Mouse (Mus musculus) embryonic fibroblast, embryonic 13.5 days (primary cell): ENCODE measurements around the gene Otud7b. TPM values are rescaled to one million over a fixed set of nuclear protein-coding genes. Genes with fewer than 3 reads are reported as not detected.

ENCODE experiments used
- H3K27ac ChIP-seq: 2 replicates; pipeline ENCODE4 v1.5.1; 2012; ENCODE audit warnings: low read length, control low read depth, inconsistent platforms; ENCODE audit not compliant: insufficient read depth
- H3K4me1 ChIP-seq: 2 replicates; pipeline ENCODE4 v1.6.1; 2011; ENCODE audit warnings: low read length; ENCODE audit not compliant: control insufficient read depth, insufficient read depth
- H3K4me3 ChIP-seq: 2 replicates; pipeline ENCODE4 v1.5.1; 2011; ENCODE audit warnings: mild to moderate bottlenecking, control low read depth, low read length; ENCODE audit not compliant: insufficient read depth
- CTCF ChIP-seq: IDR thresholded peaks from 2 replicates; pipeline ENCODE4 v1.5.1; 2011; ENCODE audit warnings: mild to moderate bottlenecking, control low read depth, low read length, moderate library complexity, borderline replicate concordance; ENCODE audit not compliant: insufficient read depth
- POLR2A ChIP-seq: IDR thresholded peaks from 2 replicates; pipeline ENCODE4 v1.6.1; 2011; ENCODE audit warnings: low read depth, mild to moderate bottlenecking, control low read depth, low read length, moderate library complexity
- polyA plus RNA-seq: library from polyadenylated mRNA; stranded (reverse); fragments of >200 nt; gene quantifications from 2 replicates; pipeline ENCODE4 v1.2.4, GENCODE M21; 2011; ENCODE audit warnings: low read depth; ENCODE audit not compliant: missing spikeins, insufficient read length

The Otud7b gene
- polyA plus RNA-seq, 1 experiment: 26.0 TPM

GRCm38 (mm10) chr3:96098616-96099267, 5.6 kb upstream of the Otud7b start:
- Histone ChIP-seq H3K27ac (no peak overlapping the region), H3K4me1 (peaks cover 14% of the 10 kb centered on the region), H3K4me3 (no peak overlapping the region)
- TF ChIP-seq POLR2A (no peak), CTCF (no peak)

- Histone ChIP-seq H3K4me3 (no peak overlapping the region), H3K27ac (no peak overlapping the region), H3K4me1 (peaks cover 16% of the 10 kb centered on the region)
- TF ChIP-seq CTCF: no peak
- no peak for TF ChIP-seq POLR2A
Measured at GRCm38 (mm10) chr3:96102100-96102872, 2.0 kb upstream of the Otud7b start.

GRCm38 (mm10) chr3:96103901-96104260, 446 bp upstream of the Otud7b start:
- TF ChIP-seq POLR2A: no peak
- no peak for TF ChIP-seq CTCF
- Histone ChIP-seq H3K27ac (peak overlapping the region; percentile 72; the same call in 1 of the 2 replicates), H3K4me1 (peaks cover 8% of the 10 kb centered on the region), H3K4me3 (peak overlapping the region; percentile 61)

GRCm38 (mm10) chr3:96105232-96105747, 963 bp downstream of the Otud7b start:
- H3K4me3 ChIP-seq: peak overlapping the region; percentile 84
- peaks cover 6% of the 10 kb centered on the region; the same call in 1 of the 2 replicates for H3K4me1 ChIP-seq
- TF ChIP-seq POLR2A (no peak), CTCF (no peak)
- H3K27ac ChIP-seq: no peak overlapping the region

GRCm38 (mm10) chr3:96106151-96106550, 1.8 kb downstream of the Otud7b start:
- H3K4me3 ChIP-seq: 0 out of 2 replicates have a peak overlapping the region, but pooled peaks have one; percentile 22
- no peak overlapping the region for H3K27ac ChIP-seq
- H3K4me1 ChIP-seq: peaks cover 6% of the 10 kb centered on the region; the same call in 1 of the 2 replicates
- TF ChIP-seq CTCF (no peak), POLR2A (no peak)

GRCm38 (mm10) chr3:96108315-96108714, 4.0 kb downstream of the Otud7b start:
- TF ChIP-seq CTCF: no peak
- no peak overlapping the region for H3K27ac ChIP-seq
- peaks cover 10% of the 10 kb centered on the region for H3K4me1 ChIP-seq
- H3K4me3 ChIP-seq: no peak overlapping the region

DNA sequence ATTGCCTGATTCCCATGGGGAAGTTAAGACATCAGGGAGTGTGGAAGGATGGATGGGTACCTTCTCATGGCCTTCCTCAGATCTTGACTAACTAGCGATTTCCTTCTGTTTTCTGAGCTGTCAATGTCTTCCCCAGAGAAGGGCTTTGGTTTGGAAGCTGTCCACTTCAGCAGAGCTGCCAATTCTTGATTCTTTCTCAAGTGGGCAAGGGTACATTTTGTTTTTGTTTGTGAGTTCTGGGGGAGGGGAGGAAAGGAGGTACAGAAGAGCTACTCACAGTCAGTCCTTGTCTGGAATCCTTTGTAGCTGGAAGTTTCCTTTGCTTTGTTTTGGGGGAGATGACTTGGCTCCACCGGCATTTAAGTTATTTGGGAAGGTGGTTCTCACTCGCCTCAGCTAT, 8.9 kb downstream of the Otud7b start:
- no peak for TF ChIP-seq POLR2A
- H3K4me3 ChIP-seq: no peak overlapping the region
- peak overlapping the region; percentile 41 for H3K27ac ChIP-seq
- peaks cover 15% of the 10 kb centered on the region for H3K4me1 ChIP-seq

DNA sequence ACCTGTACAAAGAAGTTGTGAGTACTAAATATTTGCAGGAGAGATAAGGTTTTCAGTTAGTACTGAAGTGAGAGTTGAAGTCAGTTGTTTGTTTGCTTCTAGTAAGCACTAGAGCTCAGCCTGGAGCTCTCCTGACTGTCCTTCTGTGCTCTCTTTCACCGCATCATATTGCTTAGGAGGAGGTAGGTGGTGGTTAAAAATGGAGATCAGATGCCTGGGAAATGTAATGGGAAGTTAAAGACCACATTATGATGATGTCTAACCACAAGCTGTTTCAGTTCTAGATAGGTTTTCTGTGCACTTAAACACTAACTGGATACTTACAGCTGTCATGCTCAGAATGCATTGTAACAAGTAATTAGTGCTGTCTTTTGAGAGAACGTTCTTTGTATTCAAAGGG, 13.8 kb downstream of the Otud7b start:
- Histone ChIP-seq H3K4me3 (no peak overlapping the region), H3K4me1 (peaks cover 9% of the 10 kb centered on the region), H3K27ac (no peak overlapping the region)
- no peak for TF ChIP-seq CTCF

DNA sequence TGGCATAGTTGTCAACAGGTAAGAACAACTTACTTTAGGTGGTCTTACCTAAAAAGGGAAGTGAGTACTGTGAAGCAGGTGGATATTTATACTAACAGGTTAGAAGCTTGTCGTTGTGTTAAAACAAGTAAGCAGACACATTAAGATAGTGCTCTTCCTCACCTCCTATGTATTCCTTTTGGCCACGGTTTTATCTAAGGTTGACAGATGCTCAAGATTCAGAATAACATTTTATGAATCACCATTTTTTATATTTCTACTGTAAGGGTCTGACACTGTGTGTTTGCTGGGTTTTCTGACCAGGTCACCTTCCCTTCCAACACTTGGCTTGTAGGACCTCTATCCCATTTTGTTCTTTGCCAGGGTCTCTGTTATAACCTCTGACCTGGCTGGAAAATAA, 14.4 kb downstream of the Otud7b start:
- TF ChIP-seq CTCF: no peak
- no peak for TF ChIP-seq POLR2A
- Histone ChIP-seq H3K4me1 (0 out of 2 replicates have a peak, but pooled peaks cover 3% of the 10 kb centered on the region), H3K27ac (no peak overlapping the region), H3K4me3 (no peak overlapping the region)

GRCm38 (mm10) chr3:96124235-96124634, 19.9 kb downstream of the Otud7b start:
- Histone ChIP-seq H3K4me1 (peaks cover 4% of the 10 kb centered on the region), H3K27ac (no peak overlapping the region), H3K4me3 (no peak overlapping the region)
- no peak for TF ChIP-seq POLR2A
- TF ChIP-seq CTCF: no peak
